Mouse (Mus musculus): ENCODE results near the gene Yipf3. TPM values are rescaled to one million over a fixed set of nuclear protein-coding genes. Genes with fewer than 3 reads are reported as not detected.

Gene Yipf3
- total RNA-seq, 2 experiments from 2014 or later, result 137 to 176 TPM

DNA sequence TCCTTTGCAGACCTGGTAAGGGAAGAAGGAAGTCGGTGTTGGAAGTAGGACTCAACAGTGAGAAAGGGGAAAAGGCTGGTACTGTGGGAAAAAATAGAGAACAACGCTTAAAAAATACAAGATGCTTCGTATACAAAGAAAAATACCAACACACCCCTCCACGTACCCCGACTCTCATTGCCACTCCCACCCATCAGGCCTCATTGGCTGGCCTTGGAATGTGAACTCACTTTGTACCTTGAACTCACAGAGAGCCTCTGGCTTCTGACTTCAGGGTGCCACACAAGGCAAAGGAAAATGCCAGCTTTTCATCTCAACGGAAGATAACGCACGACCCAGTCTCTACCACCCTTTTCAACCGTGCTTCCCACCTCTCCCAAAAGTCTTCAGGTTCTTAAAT lies 35.3 kb downstream of the Yipf3 start:
- no peak for DNase-seq

DNA sequence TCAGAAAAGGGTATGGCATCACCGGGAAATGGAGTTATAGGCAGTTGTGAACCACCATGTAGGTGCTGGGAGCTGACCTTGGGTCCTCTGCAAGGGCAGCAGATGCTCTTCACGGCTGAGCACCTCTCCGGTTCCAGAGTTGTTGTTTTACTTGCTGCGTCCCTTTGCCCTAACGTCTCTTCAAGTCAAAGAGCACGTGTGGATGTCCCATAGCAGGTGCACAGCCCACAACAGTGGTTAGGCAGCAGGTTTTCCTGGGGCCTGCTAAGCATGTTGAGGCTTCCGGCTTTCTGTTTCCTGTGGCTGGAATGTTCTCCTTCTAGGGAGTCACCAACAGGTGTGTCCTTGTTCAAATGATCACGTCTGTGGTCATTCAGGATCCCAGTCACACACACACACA lies 36.0 kb downstream of the Yipf3 start:
- no peak for DNase-seq

DNA sequence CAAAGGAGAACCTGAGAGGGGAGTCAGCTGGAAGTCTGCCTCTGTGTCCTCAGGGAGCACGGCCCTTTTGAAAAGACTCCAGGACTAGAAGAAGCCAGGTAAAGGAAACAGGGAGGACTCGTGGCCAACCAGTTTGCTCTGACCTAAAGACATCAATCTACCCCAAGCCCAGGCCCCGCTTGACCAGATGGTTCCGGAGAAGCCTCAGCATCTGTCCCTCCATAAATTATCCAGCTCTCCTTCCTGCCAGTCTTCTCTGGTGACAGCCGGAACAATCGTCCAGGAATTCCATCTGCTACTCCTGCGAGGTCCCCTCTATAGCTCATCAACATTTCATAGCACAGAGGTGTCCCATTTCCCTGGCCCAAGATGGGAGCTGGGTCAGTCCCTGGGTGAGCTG lies 36.8 kb downstream of the Yipf3 start:
- DNase-seq, result no peak

DNA sequence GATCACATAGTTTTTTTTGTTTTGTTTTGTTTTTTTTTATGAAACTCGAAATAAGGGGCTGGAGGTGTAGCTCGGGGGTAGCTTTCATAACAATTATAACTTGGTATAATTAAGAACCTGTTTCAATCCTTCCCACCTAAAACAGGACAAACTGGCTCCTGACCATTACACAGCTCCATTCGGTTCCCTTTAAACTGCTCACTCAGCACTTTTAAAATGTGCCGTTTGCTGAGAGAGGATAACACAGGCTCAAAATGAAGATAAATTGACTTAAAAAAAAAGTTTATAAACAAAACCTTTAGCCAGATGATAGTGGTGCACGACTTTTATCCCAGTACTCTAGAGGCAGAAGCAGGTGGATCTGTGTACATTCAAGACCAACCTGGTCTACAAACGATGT lies 37.5 kb downstream of the Yipf3 start:
- no peak for DNase-seq

DNA sequence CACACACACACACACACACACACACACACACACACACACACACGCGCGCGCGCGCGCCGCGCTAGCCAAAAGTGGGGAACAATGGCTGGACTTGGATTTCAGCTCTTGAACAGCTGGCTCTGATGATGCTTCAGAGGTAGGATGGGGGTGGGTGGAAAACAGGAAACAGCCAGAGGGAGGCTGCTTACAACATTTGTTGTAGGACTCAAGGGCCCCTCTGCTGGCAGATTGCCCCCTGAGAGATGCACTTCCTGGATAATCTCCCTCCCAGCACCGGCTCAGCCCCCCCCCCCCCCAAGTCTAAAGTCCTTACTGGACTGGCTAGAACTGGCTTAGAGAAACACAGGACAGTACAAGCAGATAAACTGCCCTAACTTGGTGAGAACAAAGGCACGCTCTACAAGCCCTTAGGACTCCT lies 39.8 kb downstream of the Yipf3 start:
- peak; percentile 49 to 64 for DNase-seq

DNA sequence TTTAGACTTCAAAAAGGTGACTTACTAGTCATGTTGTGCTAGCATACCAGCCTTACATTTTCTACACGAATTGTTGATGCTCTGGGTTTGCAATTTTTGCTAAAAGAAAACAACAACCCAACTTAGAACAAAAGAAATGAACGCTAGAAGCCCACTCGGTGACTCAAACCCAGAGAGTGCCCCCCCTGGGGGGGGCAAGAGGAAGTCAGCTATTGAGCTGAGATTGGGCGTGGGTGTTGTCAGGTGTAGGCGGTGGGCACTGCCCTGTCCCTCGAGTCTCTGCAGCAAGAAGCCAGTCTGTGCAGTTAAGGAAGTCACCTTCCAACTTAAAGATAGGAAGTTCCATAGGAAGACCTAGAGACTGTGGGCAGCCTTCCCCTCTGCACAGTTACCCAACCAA lies 48.7 kb downstream of the Yipf3 start:
- DNase-seq, result no peak

DNA sequence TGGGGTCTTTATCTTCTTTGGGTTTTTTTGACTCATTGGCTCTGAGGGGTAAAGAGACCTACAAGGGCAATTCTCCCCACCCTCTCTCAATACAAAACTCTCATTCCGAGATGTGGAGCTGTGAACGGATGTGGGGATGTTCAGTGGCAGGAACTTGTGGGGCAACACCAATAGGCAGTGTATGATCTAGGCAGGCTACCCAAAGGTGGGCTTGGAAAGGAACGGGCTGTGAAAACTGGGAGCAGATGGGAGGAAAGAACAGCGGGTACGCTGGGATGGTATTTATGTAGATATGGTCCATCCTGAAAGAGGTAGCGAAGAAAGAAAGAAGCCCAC lies 49.1 kb downstream of the Yipf3 start:
- DNase-seq, result no peak

DNA sequence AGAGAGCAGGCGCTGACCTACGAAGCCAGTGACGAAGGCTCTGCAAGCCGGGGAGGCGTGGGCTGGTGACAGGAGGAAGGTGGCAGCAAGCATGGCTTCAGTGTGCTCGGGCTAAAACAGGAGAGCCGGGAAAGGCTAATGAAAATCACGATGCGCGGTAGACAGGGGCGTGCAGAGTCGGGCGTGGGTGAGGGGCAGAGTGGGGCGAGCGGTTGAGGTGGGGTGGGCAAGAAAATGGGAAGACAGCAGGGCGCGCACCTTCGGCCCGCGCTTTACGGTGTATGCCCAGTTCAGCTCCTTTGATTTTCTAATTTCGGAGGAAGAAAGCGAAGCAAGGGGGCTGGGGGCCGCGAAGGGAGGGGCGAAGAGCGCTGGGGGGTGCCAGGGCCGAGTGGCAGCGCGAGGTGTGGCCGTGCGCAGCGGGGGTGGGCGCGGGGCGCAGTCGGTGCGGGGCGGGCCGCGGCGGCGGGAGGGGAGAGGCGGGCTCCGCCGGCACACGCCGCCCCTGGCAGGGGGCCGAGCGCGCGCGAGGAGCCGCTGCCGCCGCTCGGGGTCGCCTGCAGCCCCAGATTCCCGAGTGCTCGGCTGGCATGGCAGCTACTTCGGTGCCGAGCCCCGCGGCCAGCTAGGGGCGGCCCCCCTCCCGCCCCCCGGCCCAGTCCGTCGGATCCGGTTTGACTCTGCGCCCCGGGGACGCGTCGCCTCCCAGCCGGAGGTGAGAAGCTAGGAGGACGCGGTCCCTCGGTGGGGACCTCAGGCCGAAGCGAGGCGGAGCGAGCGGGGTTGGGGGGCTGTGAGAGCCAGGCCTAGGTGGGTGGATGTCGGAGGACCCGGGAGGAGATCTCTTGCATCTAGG lies 49.7 kb downstream of the Yipf3 start, which contains the start of gene Dlk2:
Dlk2 (plus strand) TSS at position 58 of the 856 bp plus-strand sequence.
- DNase-seq, result peak; percentile 37 to 54

DNA sequence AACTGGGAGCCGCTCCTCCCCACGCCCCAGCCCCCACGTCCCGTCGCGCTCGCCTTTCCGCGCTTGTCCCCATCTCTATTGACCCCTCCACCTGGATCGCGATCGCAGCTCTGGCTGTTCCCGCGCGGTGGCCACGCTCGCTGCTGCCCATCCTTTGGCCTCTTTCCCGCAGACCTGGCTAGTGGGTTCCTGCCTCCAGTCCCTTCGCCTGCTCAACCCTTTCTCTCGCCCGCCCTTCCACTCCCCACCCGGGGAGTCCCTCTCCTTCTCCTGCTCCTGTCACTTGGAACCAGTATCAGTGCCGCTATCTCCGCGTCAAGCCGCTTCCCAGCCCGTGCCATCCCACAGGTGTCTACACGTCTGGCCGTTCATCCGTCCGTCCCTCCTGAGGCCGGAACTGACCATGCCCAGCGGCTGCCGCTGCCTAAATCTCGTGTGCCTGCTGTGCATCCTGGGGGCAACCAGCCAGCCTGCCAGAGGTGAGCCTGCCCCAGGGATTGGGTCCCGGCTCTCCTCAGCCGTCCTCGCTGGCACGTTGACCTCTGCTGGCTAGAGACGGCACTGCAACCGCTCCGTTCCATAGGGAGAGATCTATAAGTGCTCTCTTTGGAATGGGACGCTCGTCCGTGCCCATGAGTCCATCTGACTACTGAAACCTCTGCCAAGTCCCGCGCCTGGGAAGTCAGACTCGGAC lies 50.5 kb downstream of the Yipf3 start:
- DNase-seq, result peak; percentile 88 to 91

DNA sequence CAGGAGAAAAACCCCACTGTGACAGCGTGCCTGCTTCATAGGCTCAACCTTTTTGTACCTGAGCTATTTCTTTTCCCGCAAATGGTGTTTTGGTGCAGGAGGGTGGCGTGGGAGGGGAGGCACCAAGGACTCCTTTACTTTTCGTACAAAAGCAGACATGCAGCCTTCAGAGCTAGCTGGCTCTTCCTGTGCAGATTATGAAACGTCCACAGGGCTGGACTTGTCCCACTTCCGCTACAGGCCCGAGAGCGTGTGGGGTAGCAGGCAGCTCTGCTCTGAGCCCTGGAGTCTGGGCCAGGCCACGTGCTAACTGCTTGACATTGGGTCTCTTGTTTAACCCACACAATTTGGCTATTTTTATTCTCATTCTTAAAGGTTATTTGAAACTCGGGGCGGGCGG lies 54.0 kb downstream of the Yipf3 start:
- DNase-seq, result peak in 1 of 2 experiments; percentile 23

Small RNAs within 50 kb of the gene (microRNA-seq; reads per million reads assigned to microRNA genes)
- not detected for gene Mir693

Other genes with a start within 250 kb of the Yipf3 start
- gene Vegfa, start 215.7 kb upstream of the Yipf3 start, total RNA-seq (2021), result 100 to 1,000 TPM; 330 to 830 TPM
- 100 to 1,000 TPM in 1 of 2 experiments, 10 to 100 TPM in 1; 99.1 to 106 TPM for gene Mrps18a, start 137.1 kb upstream of the Yipf3 start, total RNA-seq (2021)
- gene Rsph9, start 103.9 kb upstream of the Yipf3 start, total RNA-seq (2021), result 10 to 100 TPM in 1 of 2 experiments, 1 to 10 TPM in 1; 7.9 to 12.8 TPM
- gene Mad2l1bp, start 94.5 kb upstream of the Yipf3 start, total RNA-seq (2021), result 10 to 100 TPM; 19.7 to 20.1 TPM
- 10 to 100 TPM; 67.4 to 78.1 TPM for gene Gtpbp2, start 87.0 kb upstream of the Yipf3 start, total RNA-seq (2021)
- gene Polh, start 45.4 kb upstream of the Yipf3 start, total RNA-seq (2021), result 10 to 100 TPM; 43.3 to 45.3 TPM
- gene Xpo5, start 45.3 kb upstream of the Yipf3 start, total RNA-seq (2021), result 10 to 100 TPM; 81.4 to 87.7 TPM
- 100 to 1,000 TPM in 1 of 2 experiments, 10 to 100 TPM in 1; 97.8 to 119 TPM for gene Polr1c, start within 50 bp of the Yipf3 start, total RNA-seq (2021)
- gene Lrrc73, start 5.5 kb downstream of the Yipf3 start, total RNA-seq (2021), result 1 to 10 TPM; 5.4 to 8.9 TPM
- gene Tjap1, start 34.9 kb downstream of the Yipf3 start, total RNA-seq (2021), result 10 to 100 TPM; 46.1 to 49.9 TPM
- under 1 TPM in 1 of 2 experiments, not detected in 1; 0.33 TPM for gene Dlk2, start 49.3 kb downstream of the Yipf3 start, total RNA-seq (2021)
- gene Abcc10, start 80.3 kb downstream of the Yipf3 start, total RNA-seq (2021), result 1 to 10 TPM; 6.8 to 7.4 TPM
- gene Zfp318, start 135.7 kb downstream of the Yipf3 start, total RNA-seq (2021), result 10 to 100 TPM; 23.3 to 29.0 TPM
- gene Crip3, start 180.8 kb downstream of the Yipf3 start, total RNA-seq (2021), result 1 to 10 TPM in 1 of 2 experiments, under 1 TPM in 1; 0.43 to 1.1 TPM
- gene Slc22a7, start 190.4 kb downstream of the Yipf3 start, total RNA-seq (2021), result not detected
- 1 to 10 TPM in 1 of 2 experiments, under 1 TPM in 1; 0.63 to 1.1 TPM for gene Ttbk1, start 239.6 kb downstream of the Yipf3 start, total RNA-seq (2021)
- gene Dnph1, start 248.6 kb downstream of the Yipf3 start, total RNA-seq (2021), result 1 to 10 TPM; 4.2 to 6.9 TPM